In genomic region chr1:61685921-61686320, GRCm38 (mm10) we compare ENCODE assay signal across 15 mouse cellular contexts. TPM values are rescaled to one million over a fixed set of nuclear protein-coding genes. Genes with fewer than 3 reads are reported as not detected.
DNase-seq lines count a peak whose midpoint lies in the region; ATAC-seq lines count a peak whose summit lies in the region.
"Had no signal": no experiment of that assay in that cellular context is flagged by ENCODE, and none has a peak within 500 bp of the region (broad histone marks: within the 10 kb centered on the region; RNA-seq: fewer than 3 reads in every experiment).

No protein-coding gene starts in this region.

- no peak for ATAC-seq in CD4-positive, CD25-positive, alpha-beta regulatory T cell, adult 4 months
- ATAC-seq: forebrain, postnatal 0 days; intestine, embryonic 15.5 days had no signal

- peak; percentile 28 for DNase-seq in ES-CJ7 (ENCODE audit: low read depth, low spot score)
- DNase-seq in R1 (ENCODE audit: low read depth, low spot score), result peak; percentile 15
- peak; percentile 35 for DNase-seq in embryo, embryonic 11 days
- peak; percentile 30 for DNase-seq in retina, postnatal 1 day
- no peak for DNase-seq in urinary bladder, postnatal 36 days (ENCODE audit: low spot score in 2 of 2)
- DNase-seq: adrenal gland, adult 2 months; adrenal gland, postnatal 25 days; cerebellum, adult 18-20 months; cerebellum, adult 9-11 months; cerebellum, postnatal 36 days; gastrocnemius, adult 2 months; gastrocnemius, postnatal 25 days had no signal

RNA-seq across cellular contexts. Expression of gene Pard3b, which starts 47.3 kb away (rescaled TPM):
- under 1 TPM; 0.08 to 0.22 TPM for polyA plus RNA-seq in CD4-positive, CD25-positive, alpha-beta regulatory T cell, adult 4 months (2017; shearing (Covaris generic))

Comparison
In these comparisons a context has a peak if more than half of its experiments do, and no peak if none do; other contexts are left out.
1. DNase-seq: peak in ES-CJ7 (single experiment), R1 (single experiment), embryo, embryonic 11 days (single experiment) and retina, postnatal 1 day (single experiment); none in urinary bladder, postnatal 36 days (0 of 2).